Mouse (Mus musculus) kidney, postnatal 4 days (tissue): ENCODE results near the gene Dnase2a.

ENCODE experiments used
- DNase-seq, 2 experiments: peaks; one replicate each; pipeline ENCODE4 v3.0.0; 2021; ENCODE audit warnings: mixed read lengths in 2 of 2

Gene Dnase2a

GRCm38 (mm10) chr8:84936962-84937546, 28.7 kb downstream of the Dnase2a start, which contains the start of gene Mast1:
Gene Mast1 (minus strand): TSS chr8:84937359.
- peak; percentile 75 to 81 for DNase-seq

- DNase-seq, result no peak
These were observed 29.5 kb downstream of the Dnase2a start for GRCm38 (mm10) chr8:84937620-84938485.

- DNase-seq, result no peak
These were observed 35.3 kb downstream of the Dnase2a start for GRCm38 (mm10) chr8:84943699-84944098.

GRCm38 (mm10) chr8:84944478-84945160, 36.3 kb downstream of the Dnase2a start:
- peak; percentile 61 to 68 for DNase-seq

- peak in 1 of 2 experiments; percentile 16 for DNase-seq
These were observed 36.9 kb downstream of the Dnase2a start for GRCm38 (mm10) chr8:84945235-84945632.

GRCm38 (mm10) chr8:84945633-84946527, 37.5 kb downstream of the Dnase2a start:
- peak in 1 of 2 experiments; percentile 21 for DNase-seq

- DNase-seq, result no peak
These were observed 38.3 kb downstream of the Dnase2a start, which contains the start of gene Rtbdn for GRCm38 (mm10) chr8:84946528-84947240. Gene Rtbdn (plus strand): TSS chr8:84946991.

- DNase-seq, result peak; percentile 79 to 80
These were observed 38.8 kb downstream of the Dnase2a start for GRCm38 (mm10) chr8:84947241-84947545.

GRCm38 (mm10) chr8:84949753-84950152, 41.4 kb downstream of the Dnase2a start:
- no peak for DNase-seq

GRCm38 (mm10) chr8:84952612-84953255, 44.4 kb downstream of the Dnase2a start:
- peak; percentile 43 to 57 for DNase-seq

GRCm38 (mm10) chr8:84956768-84957167, 48.4 kb downstream of the Dnase2a start:
- DNase-seq, result peak; percentile 83 to 86

GRCm38 (mm10) chr8:84959811-84960210, 51.5 kb downstream of the Dnase2a start:
- no peak for DNase-seq

GRCm38 (mm10) chr8:84963952-84964351, 55.6 kb downstream of the Dnase2a start:
- no peak for DNase-seq

- DNase-seq, result peak; percentile 95 to 97
These were observed 57.5 kb downstream of the Dnase2a start for GRCm38 (mm10) chr8:84965731-84966291.

- DNase-seq, result no peak
These were observed 58.2 kb downstream of the Dnase2a start for GRCm38 (mm10) chr8:84966603-84967002.

- no peak for DNase-seq
These were observed 59.4 kb downstream of the Dnase2a start for GRCm38 (mm10) chr8:84967532-84968304.

GRCm38 (mm10) chr8:84968650-84969049, 60.3 kb downstream of the Dnase2a start:
- DNase-seq, result no peak

GRCm38 (mm10) chr8:84969241-84970134, 61.1 kb downstream of the Dnase2a start, which contains the start of the genes Gm49661, Prdx2 and Rnaseh2a:
Gene Gm49661 (minus strand): TSS chr8:84969433.
Gene Prdx2 (plus strand): TSS chr8:84969587.
Gene Rnaseh2a (minus strand): TSS chr8:84969767.
- DNase-seq, result peak; percentile 85 to 92
